Mouse (Mus musculus): ENCODE data around the gene Myocos.
"Not testable (repeated sequence)": the region's sequence is repeated elsewhere in the genome, so short reads cannot be mapped to it uniquely, and the experiment has no call there.

Gene Myocos

GRCm38 (mm10) chr1:162658119-162658518 is at the start of gene Myocos:
Myocos (minus strand) TSS chr1:162658219.
- no peak for DNase-seq

DNA sequence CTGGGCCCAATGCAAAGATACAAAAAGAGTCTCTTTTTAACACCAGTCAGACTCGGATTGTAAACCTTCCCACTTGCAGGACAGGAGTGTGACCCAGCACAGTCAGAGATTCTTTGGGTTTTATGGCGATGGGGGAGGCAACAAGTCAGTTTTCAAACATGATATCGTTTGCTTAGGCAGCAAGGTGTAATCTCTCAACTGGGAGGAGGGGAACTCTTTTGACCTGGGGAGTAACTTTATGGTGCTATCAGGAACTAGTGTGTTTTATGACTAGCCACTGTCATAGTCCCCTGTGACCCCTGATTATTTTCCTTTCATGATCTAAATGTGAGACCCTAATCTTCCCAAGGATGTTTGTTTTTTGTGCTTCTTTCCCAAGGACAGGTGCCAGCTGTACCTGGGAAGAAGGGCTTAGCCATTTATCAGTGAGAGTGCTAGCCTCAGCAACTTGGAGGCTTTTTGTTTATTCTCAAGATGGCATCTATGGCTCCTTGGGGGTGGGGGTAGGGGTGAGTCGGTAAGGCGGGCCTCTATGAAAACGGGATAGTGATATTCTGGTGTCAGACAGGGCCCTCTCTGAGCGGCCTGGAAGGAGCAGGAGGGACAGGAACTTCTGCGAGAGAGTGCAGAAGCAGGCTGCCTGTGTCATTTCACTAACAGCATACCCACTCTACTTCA is 42.5 kb upstream of the Myocos start:
- no peak for DNase-seq

DNA sequence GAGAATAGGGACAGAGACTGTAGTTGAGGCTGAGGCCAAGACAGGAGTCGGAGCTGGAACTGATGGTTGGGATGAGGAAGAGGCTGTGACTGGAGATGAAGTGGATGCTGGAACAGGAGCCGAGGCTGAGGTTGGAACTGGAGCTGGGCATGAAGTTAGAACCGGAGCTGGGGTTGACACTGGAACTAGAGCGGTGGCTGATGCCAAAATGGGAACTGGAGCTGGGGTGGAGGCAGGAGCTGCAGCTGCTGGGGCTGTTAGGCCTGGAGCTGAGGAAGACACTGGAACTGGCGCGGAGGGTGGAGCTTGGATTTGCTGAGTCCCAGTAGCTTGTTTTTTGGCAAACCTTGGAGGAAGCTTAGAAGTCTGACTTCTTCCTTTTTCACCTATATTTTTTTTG is 39.8 kb upstream of the Myocos start:
- no peak for DNase-seq

DNA sequence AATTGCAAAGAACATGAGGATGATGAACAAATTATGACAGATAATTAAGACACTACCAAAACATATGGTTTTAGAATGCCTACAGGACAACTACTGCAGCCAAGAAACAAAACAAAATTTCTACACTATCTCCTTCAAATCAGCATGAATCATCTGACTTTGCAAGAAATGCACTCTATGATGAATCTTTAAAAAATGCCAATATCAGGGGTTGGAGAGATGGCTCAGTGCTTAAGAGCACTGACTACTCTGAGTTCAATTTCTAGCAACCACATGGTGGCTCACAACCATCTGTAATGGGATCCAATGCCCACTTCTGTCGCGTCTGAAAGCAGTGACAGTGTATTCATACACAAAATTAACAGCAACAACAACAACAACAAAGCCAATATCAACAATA is 35.7 kb upstream of the Myocos start:
- no peak for DNase-seq

DNA sequence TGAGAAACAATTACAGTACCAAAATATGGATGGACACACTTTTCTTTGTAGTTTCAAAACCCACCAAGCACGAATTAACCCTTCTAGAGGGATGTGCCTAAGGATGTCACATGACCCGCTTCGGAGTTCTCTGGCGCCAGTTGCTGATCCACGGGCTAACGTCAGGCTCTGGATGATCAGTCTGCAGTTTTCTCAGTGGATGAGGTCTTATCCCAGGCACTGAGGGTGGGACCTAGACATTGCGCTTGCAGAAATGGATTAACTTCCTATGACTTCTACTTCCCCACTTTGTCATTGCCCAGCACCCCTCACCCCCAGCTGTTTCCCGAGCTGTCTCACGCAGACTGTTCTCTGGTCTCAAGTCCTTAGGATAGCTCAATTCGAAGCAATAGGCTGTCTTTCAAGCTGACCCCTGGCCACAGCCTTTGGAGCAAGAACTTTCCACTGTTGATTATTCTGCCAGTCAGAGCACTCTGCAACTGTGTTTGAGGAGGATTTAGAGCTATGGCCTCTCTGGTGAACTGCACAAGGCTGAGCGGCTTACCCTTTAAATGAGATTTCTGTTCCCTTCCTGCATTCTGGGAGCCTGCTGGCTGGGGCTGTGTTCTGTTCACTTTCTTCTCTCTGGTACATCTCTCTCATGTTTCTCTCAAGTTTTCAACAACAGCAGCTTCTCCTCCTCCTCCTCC is 7.6 kb upstream of the Myocos start:
- DNase-seq, result no peak

DNA sequence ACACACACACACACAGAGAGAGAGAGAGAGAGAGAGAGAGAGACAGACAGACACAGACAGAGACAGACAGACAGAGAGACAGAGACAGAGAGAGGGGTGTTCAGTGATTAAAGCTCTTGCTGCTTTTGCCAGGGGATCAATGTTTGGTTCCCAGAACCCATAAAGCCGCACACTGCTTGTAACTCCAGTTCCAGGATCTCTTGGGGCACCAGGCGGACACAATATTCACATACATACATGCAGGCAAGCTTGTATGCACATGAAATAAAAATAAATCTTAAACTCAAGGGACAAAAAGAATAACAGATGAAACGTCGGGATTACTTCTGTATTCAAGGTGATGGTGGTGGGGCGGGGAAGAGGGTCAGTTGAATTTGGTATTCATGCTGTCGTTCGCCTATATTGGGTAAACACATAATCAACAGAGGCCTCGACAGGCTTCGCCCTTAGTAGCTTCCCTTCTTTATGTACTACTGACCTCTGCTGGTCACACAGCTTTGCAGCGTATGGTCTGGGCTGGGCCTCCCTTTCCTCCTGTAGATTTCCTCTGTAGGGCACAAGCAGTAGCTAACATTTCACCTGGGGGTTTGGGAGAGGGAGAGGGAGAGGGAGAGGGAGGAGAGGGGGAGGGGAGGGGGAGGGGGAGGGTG is 6.9 kb upstream of the Myocos start:
- DNase-seq, result peak; percentile 60

- DNase-seq, result no peak
Measured at GRCm38 (mm10) chr1:162660276-162660860, 2.3 kb upstream of the Myocos start.

DNA sequence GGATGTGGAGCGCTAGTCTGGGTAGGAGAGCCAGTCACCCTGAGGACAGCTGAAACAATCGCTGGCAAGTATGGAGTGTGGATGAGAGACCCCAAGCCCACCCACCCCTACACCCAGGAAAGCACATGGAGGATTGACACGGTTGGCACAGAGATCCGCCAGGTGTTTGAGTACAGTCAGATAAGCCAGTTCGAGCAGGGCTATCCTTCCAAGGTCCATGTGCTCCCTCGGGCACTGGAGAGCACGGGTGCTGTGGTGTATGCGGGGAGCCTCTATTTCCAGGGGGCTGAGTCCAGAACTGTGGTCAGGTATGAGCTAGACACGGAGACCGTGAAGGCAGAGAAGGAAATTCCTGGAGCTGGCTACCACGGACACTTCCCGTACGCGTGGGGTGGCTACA is 9.6 kb downstream of the Myocos start:
- no peak for DNase-seq

DNA sequence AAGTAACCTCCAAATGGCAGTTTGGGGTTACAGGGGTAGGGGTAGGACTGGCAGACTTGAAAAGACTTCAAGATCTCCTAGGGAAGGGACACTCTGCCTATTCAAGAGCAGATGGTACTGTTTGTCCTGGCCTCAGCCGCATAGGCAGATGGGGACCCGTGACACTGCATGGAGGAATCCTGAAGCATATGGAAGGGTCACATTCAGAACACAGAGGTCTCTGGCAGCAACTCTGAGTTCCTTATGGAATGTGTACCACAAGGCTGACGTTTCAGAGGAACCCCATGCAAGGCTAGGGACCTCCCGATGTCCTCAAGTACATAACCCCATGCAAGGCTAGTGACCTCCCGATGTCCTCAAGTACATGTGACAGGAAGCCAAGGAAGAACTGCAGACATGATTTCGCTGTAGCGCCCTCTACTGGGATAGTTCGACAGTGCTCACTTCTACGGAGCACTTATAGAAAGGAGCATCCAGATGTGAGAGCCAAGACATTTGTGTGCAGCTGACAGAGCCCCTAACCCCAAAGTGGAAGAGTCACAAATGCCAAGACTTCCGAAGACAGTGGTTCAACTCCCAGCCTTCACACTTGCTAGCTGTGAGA is 11.8 kb downstream of the Myocos start:
- no peak for DNase-seq

DNA sequence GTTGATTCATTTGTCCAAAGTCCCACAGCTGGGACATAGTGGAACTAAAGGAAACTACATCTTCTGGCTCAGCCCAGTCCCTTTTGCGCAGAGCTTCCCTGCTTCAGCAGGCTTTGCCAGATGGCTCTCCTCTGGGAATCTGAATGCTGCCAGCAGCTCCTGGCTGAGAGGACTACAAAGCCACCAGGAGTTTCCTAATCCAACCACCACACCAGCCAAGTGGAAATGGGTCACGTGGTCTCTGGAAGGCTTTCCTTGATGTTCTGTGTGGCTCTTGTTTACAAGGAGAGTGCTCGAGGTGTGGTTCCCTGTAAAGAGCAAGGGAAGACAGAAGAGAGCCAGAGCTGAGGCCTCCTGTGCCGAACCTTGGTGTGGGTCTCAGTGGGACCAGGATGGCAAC is 14.3 kb downstream of the Myocos start:
- DNase-seq, result peak; percentile 69

- no peak for DNase-seq
Measured at GRCm38 (mm10) chr1:162642591-162642990, 15.4 kb downstream of the Myocos start.

DNA sequence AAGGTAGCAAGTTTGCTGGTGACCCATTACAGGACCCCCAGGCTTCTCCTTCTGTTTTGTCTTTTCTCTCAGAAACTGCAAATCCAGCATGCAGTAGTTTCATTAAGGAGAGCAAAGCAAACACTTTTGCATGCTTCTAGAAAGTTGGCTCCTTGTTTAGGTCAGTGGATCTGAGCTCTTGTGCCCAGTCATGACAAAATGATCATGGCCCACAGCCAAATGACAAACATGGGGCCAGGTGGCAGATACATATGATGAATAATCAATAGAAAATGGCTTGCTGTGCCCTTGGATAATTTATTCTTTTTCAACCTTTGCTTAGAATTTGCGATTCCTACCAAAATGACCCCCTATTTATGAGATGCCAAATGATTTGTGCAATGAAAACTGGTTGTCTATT is 18.2 kb downstream of the Myocos start:
- no peak for DNase-seq

DNA sequence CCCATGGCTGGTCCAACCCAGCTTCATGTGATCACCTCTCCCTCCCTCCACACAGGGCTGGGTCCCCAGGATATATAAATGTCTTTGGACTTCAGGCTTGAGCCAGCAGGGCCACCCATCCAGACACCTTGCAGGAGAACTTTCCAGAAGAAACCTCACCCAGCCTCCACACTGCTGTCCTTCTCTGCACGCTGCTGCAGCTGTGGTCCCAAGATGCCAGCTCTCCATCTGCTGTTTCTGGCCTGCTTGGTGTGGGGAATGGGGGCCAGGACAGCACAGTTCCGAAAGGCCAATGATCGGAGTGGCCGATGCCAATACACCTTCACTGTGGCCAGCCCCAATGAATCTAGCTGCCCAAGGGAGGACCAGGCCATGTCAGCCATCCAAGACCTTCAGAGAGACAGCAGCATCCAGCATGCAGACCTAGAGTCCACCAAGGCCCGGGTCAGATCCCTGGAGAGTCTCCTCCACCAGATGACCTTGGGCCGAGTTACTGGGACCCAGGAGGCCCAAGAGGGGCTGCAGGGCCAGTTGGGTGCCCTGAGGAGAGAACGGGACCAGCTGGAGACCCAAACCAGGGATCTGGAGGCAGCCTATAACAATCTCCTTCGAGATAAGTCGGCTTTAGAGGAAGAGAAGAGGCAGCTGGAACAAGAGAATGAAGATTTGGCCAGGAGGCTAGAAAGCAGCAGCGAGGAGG is 18.8 kb downstream of the Myocos start, which contains the start of gene Myoc:
Myoc (plus strand) TSS at position 105 of the 700 bp plus-strand sequence.
- DNase-seq, result no peak

DNA sequence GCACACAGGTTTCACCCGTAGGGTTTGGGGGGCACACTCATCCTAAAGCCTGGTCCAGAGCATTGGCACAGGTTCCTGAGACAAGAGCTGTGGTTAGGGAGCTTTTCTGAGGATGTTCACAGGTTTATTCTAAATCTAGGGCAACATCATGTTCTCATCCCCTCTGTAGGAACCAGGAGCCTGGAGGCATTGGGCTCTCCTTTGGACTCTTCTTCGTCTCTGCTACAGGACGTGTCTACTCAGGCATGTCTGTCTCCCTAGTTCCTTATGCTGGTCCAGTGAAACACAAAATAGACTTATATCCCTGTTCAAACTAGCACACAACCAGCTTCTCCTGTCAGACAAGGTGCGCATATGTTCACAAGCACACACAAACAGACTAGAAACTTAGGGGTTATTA is 19.5 kb downstream of the Myocos start:
- no peak for DNase-seq

GRCm38 (mm10) chr1:162636516-162636915 is 21.5 kb downstream of the Myocos start:
- DNase-seq, result no peak

DNA sequence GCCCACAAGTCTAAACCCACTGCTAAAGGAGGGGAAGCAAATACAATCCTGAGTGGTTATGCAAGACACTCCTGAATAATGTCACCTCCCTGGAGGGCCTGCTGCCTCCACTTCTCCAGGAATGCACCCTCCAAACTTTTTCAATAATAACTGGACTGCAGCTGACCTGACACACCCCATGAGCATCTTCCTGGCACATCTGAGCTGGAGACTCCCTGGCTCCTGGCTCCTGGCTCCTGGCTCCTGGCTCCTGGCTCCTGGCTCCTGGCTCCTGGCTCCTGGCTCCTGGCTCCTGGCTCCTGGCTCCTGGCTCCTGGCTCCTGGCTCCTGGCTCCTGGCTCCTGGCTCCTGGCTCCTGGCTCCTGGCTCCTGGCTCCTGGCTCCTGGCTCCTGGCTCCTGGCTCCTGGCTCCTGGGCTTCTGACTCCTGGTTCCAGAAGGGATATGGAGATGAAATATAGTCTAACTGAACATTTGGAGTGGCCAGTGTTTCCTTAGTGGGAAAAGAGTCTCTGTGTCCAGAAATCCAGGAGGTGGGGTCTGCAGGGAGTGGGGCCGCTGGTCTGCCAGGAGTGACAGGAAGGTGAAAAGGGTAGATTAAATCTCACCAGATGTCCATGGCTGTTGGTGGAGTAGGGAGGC is 22.6 kb downstream of the Myocos start:
- peak; percentile 43 for DNase-seq

DNA sequence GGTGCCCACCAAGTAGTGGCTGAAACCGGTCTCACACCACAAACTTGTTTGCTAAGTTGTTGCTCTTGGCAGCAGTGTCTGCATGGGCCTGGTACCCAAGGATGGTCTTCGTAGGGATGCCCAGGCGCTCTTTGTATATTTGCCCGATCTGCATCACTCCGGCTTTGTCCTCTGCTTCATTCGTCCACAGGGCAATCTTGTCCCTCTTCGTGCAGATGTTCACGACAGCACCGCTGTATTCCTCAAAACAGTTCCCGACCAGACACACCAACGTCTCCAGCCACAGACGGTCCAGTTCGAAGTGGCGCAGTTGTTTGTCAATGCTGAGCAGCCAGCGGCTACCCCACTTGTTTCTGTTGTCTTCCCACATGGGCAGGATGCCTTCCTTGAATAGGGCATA is 29.7 kb downstream of the Myocos start:
- DNase-seq, result not testable (repeated sequence)

- DNase-seq, result not testable (repeated sequence)
Measured at GRCm38 (mm10) chr1:162627821-162628220, 30.2 kb downstream of the Myocos start.

GRCm38 (mm10) chr1:162625229-162625628 is 32.8 kb downstream of the Myocos start:
- no peak for DNase-seq

DNA sequence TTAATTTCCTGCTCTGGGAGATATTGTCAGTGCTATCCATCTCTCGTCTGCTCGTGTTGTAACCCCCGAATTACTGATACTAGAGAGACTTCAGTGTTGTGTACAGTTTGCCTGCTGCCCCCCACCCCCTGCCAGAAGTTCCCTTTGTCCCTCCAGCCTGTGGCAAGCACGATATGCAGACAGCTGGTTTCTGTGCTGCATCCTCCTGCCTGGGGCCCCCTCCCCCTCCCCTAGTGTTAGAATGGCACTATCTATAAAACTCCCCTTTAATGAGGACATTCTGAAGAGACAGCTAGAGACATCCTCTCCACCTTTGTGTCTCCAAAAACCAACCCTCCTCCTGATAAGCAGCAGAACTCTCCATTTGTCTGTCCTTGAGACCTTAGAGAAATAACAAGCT is 34.1 kb downstream of the Myocos start:
- no peak for DNase-seq

DNA sequence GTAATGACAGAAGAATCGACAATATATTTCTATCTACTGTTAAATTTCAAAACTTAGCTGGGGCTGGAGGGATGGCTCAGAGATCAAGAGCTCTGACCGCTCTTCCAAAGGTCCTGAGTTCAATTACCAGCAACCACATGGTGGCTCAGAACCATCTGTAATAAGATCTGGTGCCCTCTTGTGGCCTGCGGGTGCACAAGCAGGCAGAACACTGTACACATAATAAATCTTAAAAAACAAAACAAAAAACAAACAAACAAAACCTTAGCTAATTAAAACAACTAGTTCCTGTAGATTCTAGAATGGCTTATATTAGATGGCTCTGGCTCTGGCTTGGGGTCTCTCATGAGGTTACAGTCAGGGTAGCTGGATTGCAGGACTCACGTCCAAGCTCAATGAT is 37.5 kb downstream of the Myocos start:
- DNase-seq, result no peak

GRCm38 (mm10) chr1:162615511-162615910 is 42.5 kb downstream of the Myocos start:
- DNase-seq, result no peak
